Mouse (Mus musculus) B cell, adult (primary cell): Measurements from ENCODE around the gene Kcng4. TPM values are rescaled to one million over a fixed set of nuclear protein-coding genes. Genes with fewer than 3 reads are reported as not detected.

ENCODE experiments used
- total RNA-seq: library from RNA; stranded (reverse); gene quantifications from 4 replicates; pipeline ENCODE4 v1.2.4, GENCODE M21; 2023; ENCODE audit not compliant: inconsistent age

The Kcng4 gene
- total RNA-seq = not detected in 4 replicates

GRCm38 (mm10) chr8:119635378-119635777, at the start of gene Kcng4:
Gene Kcng4, minus strand, starts transcription at chr8:119635680.

GRCm38 (mm10) chr8:119666219-119666951, 30.9 kb upstream of the Kcng4 start, which contains the start of gene Wfdc1:
Gene Wfdc1, plus strand, starts transcription at chr8:119666365.

GRCm38 (mm10) chr8:119612471-119612870, 23.0 kb downstream of the Kcng4 start, which contains the start of gene Adad2:
Gene Adad2, plus strand, starts transcription at chr8:119612747.

GRCm38 (mm10) chr8:119604996-119605395, 30.5 kb downstream of the Kcng4 start, which contains the start of gene Taf1c:
Gene Taf1c, minus strand, starts transcription at chr8:119605222.

DNA sequence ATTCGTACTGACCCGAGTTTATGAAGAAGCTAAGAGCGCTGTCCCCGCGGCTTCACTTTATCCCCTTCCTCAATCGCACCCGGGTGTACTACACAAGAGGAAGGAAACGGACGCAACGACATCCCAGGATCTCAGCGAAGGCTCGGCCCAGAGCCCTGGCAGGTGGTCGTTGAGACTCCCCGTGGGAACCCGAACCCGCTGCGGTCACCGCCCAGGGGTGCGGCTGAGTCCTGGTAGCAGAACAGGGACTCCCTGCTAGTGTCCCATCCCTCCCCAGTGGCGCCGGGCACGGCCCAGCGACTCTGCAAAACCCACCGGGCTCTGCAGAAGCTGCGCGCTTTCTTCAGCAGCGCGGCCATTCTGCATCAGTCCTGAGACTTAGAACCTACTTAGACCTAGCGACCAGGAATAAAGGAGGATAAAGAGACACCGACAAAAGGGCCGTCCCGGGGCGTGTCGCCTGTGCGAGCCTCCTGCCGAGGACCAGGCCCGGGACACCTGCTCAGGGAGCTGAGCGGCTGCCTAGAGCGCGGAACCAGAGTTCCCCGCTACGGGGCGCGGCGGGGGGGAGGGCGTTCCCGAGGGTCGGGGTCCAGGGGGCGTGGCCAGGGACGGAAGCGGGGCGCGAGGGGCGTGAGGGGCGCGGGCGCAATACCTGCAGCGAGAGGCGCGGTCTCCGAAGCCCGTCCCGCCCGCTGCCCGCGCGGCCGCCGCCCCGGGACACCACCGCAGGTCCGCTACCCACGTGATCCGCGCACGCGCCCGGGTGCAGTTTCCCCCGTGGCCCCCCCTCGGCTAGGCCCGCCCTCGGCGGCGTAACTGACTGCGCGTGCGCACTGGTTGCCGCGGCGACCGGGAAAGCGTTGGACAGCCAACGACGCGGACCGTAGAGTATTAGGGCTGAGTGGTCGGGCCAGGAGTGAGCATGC, 60.8 kb downstream of the Kcng4 start, which contains the start of the genes Hsdl1 and Dnaaf1:
Gene Hsdl1, minus strand, starts transcription at position 747 of the 929 bp plus-strand sequence.
Gene Dnaaf1, plus strand, starts transcription at position 799 of the 929 bp plus-strand sequence.

Other genes with a start within 250 kb of the Kcng4 start
- 16.8 to 18.9 TPM (median 17.8 TPM) in 4 replicates for gene Mlycd, start 240.8 kb downstream of the Kcng4 start, total RNA-seq
- 5.4 to 10.0 TPM (median 6.8 TPM) in 4 replicates for gene Osgin1, start 201.6 kb downstream of the Kcng4 start, total RNA-seq
- 0.26 TPM in 1 of 4 replicates, not detected in the others for gene Necab2, start 189.0 kb downstream of the Kcng4 start, total RNA-seq
- 0.42 to 1.5 TPM (median 0.86 TPM) in 4 replicates for gene Slc38a8, start 134.0 kb downstream of the Kcng4 start, total RNA-seq
- gene Mbtps1, start 76.9 kb downstream of the Kcng4 start, total RNA-seq = 111 to 116 TPM (median 115 TPM) in 4 replicates
- gene Hsdl1, start 60.5 kb downstream of the Kcng4 start, total RNA-seq = 38.3 to 50.0 TPM (median 44.7 TPM) in 4 replicates
- not detected in 4 replicates for gene Dnaaf1, start 60.4 kb downstream of the Kcng4 start, total RNA-seq
- gene Taf1c, start 30.5 kb downstream of the Kcng4 start, total RNA-seq = 19.2 to 21.4 TPM (median 20.7 TPM) in 4 replicates
- gene Adad2, start 22.9 kb downstream of the Kcng4 start, total RNA-seq = not detected in 4 replicates
- not detected in 4 replicates for gene Wfdc1, start 30.7 kb upstream of the Kcng4 start, total RNA-seq
- gene Atp2c2, start 64.3 kb upstream of the Kcng4 start, total RNA-seq = not detected in 4 replicates
- gene Tldc1, start 142.7 kb upstream of the Kcng4 start, total RNA-seq = 4.3 to 5.9 TPM (median 5.5 TPM) in 4 replicates
- 395 to 421 TPM (median 401 TPM) in 4 replicates for gene Cotl1, start 204.9 kb upstream of the Kcng4 start, total RNA-seq
- 11.0 to 13.1 TPM (median 12.7 TPM) in 4 replicates for gene Klhl36, start 226.6 kb upstream of the Kcng4 start, total RNA-seq